Comparison of ENCODE assay signal across 10 mouse cellular contexts in the genomic region with DNA sequence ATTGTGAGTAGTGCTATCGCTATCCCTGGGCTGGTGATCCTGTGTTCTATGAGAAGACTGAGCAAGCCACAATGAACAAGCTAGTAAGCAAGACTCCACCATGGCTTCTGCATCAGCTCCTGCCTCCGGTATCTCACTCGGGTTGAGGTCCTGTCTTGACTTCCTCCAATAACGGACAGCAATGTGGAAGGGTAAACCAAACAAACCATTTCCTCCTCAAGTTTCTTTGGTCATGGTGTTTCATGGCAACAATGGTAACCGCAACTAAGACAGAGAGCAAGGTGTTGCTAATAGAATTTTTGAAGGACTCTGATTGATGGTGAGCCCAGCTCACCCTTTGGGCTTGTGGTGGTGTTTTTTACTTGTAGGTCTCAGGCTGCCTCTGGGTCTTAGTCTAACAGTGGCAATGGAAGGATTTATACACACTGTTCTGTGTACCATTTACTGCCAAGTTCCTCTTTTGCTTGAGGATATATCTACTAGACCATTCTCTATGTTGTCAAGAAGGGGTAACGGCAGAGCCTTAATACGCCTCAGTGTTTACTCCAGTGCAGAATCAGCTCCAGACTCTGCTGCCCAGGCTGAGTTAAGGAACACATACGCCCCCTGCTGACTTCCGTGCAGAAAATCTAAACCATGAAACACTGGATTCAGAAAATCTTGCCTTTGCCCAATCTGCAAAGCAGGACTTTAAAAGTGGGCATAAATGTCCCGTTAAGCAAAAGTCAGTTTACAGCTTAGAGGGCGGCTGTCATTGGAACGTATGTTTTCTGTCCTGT. TPM values are rescaled to one million over a fixed set of nuclear protein-coding genes. Genes with fewer than 3 reads are reported as not detected.
A peak's percentile ranks its signal among the peaks of the same experiment; 100 is the strongest.
DNase-seq lines count a peak whose midpoint lies in the region; ATAC-seq and TF ChIP-seq lines count a peak whose summit lies in the region.
"Had no signal": no experiment of that assay in that cellular context is flagged by ENCODE, and none has a peak within 500 bp of the region (broad histone marks: within the 10 kb centered on the region; RNA-seq: fewer than 3 reads in every experiment).

No protein-coding gene starts in this region.

- TF ChIP-seq CTCF in midbrain, postnatal 0 days (IDR thresholded peaks at IDR 0.05): peak; percentile 61
- TF ChIP-seq CTCF in cortical plate, adult 2 months (IDR thresholded peaks at IDR 0.05; ENCODE audit: extremely low read depth, insufficient read depth, low read length): peak; percentile 65

- no peak for TF ChIP-seq POLR2A in cortical plate, adult 2 months (IDR thresholded peaks at IDR 0.05; ENCODE audit: extremely low read depth, insufficient read depth, low read length)

- H3K9ac ChIP-seq in midbrain, postnatal 0 days (replicated peaks; ENCODE audit: low read length, poor library complexity, severe bottlenecking): no peak overlapping the region
- H3K9ac ChIP-seq in midbrain, embryonic 16.5 days (ENCODE audit: low read depth, low read length): no peak overlapping the region

- H3K36me3 ChIP-seq in midbrain, postnatal 0 days (ENCODE audit: insufficient read depth, low read length): no peaks in the 10 kb centered on the region
- no peaks in the 10 kb centered on the region for H3K36me3 ChIP-seq in midbrain, embryonic 10.5 days
- no peaks in the 10 kb centered on the region for H3K36me3 ChIP-seq in midbrain, embryonic 16.5 days (ENCODE audit: control insufficient read depth, insufficient read depth, low read length)
- H3K36me3 ChIP-seq: G1E had no signal

- no peaks in the 10 kb centered on the region for H3K9me3 ChIP-seq in midbrain, postnatal 0 days (ENCODE audit: low read length)
- no peaks in the 10 kb centered on the region for H3K9me3 ChIP-seq in midbrain, embryonic 10.5 days (replicated peaks)
- no peaks in the 10 kb centered on the region for H3K9me3 ChIP-seq in midbrain, embryonic 16.5 days (replicated peaks; ENCODE audit: control insufficient read depth, low read length, poor library complexity, severe bottlenecking)
- H3K9me3 ChIP-seq: G1E had no signal

- no peaks in the 10 kb centered on the region for H3K4me1 ChIP-seq in midbrain, postnatal 0 days (ENCODE audit: insufficient read depth, low read length)
- H3K4me1 ChIP-seq in midbrain, embryonic 10.5 days: 0 out of 2 replicates have a peak, but pooled peaks cover 4% of the 10 kb centered on the region
- H3K4me1 ChIP-seq in cortical plate, adult 2 months (ENCODE audit: control insufficient read depth, insufficient read depth, low read length): no peaks in the 10 kb centered on the region
- H3K4me1 ChIP-seq in midbrain, embryonic 16.5 days (ENCODE audit: control insufficient read depth, insufficient read depth, low read length): no peaks in the 10 kb centered on the region

- no peak overlapping the region for H3K4me3 ChIP-seq in midbrain, postnatal 0 days (ENCODE audit: low read depth, low read length)
- no peak overlapping the region for H3K4me3 ChIP-seq in midbrain, embryonic 10.5 days
- H3K4me3 ChIP-seq in cortical plate, adult 2 months (ENCODE audit: insufficient read depth, low read length): no peak overlapping the region
- H3K4me3 ChIP-seq in midbrain, embryonic 16.5 days (ENCODE audit: low read depth, low read length): no peak overlapping the region

- no peak for ATAC-seq in midbrain, postnatal 0 days (ENCODE audit: low FRiP score)
- no peak for ATAC-seq in midbrain, embryonic 16.5 days

- DNase-seq in cerebellum, postnatal 14 days: peak; percentile 59 to 66
- no peak for DNase-seq in cerebellum, adult 11 months
- peak; percentile 51 for DNase-seq in midbrain, postnatal 0 days (ENCODE audit: low spot score)
- DNase-seq in midbrain, embryonic 10.5 days (ENCODE audit: low spot score): no peak
- DNase-seq in left cerebral cortex, postnatal 25 days (ENCODE audit: low spot score in 2 of 2): peak; percentile 54 to 66
- DNase-seq in right cerebral cortex, postnatal 25 days: peak; percentile 44

- H3K4me2 ChIP-seq in midbrain, postnatal 0 days (ENCODE audit: low read depth, low read length, poor library complexity, severe bottlenecking): no peak overlapping the region
- no peak overlapping the region for H3K4me2 ChIP-seq in midbrain, embryonic 16.5 days (ENCODE audit: low read length)

- H3K27me3 ChIP-seq in midbrain, postnatal 0 days (ENCODE audit: insufficient read depth, low read length): no peaks in the 10 kb centered on the region
- no peaks in the 10 kb centered on the region for H3K27me3 ChIP-seq in midbrain, embryonic 10.5 days (ENCODE audit: low read depth, poor library complexity, severe bottlenecking)
- H3K27me3 ChIP-seq in midbrain, embryonic 16.5 days (ENCODE audit: control insufficient read depth, insufficient read depth, low read depth, low read length): no peaks in the 10 kb centered on the region

- intact Hi-C loops in left cerebral cortex, postnatal 25 days (cut with DNase I): loop anchor here (1.0 kb wide), 1 partner anchor 123 kb away; no protein-coding TSS in a partner anchor

- no peak overlapping the region for H3K27ac ChIP-seq in midbrain, postnatal 0 days (ENCODE audit: low read depth, low read length)
- no peak overlapping the region for H3K27ac ChIP-seq in midbrain, embryonic 10.5 days (replicated peaks)
- no peak overlapping the region for H3K27ac ChIP-seq in cortical plate, adult 2 months (ENCODE audit: insufficient read depth, low read length)
- H3K27ac ChIP-seq in midbrain, embryonic 16.5 days (ENCODE audit: low read length): no peak overlapping the region

- WGBS in midbrain, postnatal 0 days: 66% methylated on average over 12 of the region's 12 CpGs
- WGBS in midbrain, embryonic 10.5 days: 68% methylated on average over 12 of the region's 12 CpGs
- 67% methylated on average over 12 of the region's 12 CpGs for WGBS in midbrain, embryonic 16.5 days

RNA-seq across cellular contexts. Expression of gene Ptpn5, which starts 12.7 kb away (rescaled TPM):
- 114 and 124 TPM in 2 replicates for total RNA-seq in midbrain, postnatal 0 days (2014; rRNA removed)
- 187 and 195 TPM in 2 replicates for polyA plus RNA-seq in midbrain, postnatal 0 days (2015; fragmentation: Nextera tagmentation; extraction: Ambion mirVana)
- polyA plus RNA-seq in midbrain, embryonic 10.5 days (2016; fragmentation: Nextera tagmentation; extraction: Ambion mirVana): 6.6 and 17.6 TPM in 2 replicates
- polyA plus RNA-seq in cortical plate, adult 2 months (2012; rRNA removed): 205 and 221 TPM in 2 replicates
- 100 to 1,000 TPM; 150 to 173 TPM for total RNA-seq in left cerebral cortex, postnatal 25 days (2021)
- 179 and 194 TPM in 2 replicates for polyA plus RNA-seq in midbrain, embryonic 16.5 days (2015; fragmentation: Nextera tagmentation; extraction: Ambion mirVana)
- total RNA-seq: heart, adult 18-20 months had no signal
- polyA plus RNA-seq: G1E had no signal

RNA-seq across cellular contexts. Expression of gene Mrgpra6, which starts 58.5 kb away (rescaled TPM):
- not detected in 2 replicates for total RNA-seq in midbrain, postnatal 0 days (2014; rRNA removed)
- not detected in 2 replicates for polyA plus RNA-seq in midbrain, postnatal 0 days (2015; fragmentation: Nextera tagmentation; extraction: Ambion mirVana)
- polyA plus RNA-seq in midbrain, embryonic 10.5 days (2016; fragmentation: Nextera tagmentation; extraction: Ambion mirVana): not detected in 2 replicates
- not detected in 2 replicates for polyA plus RNA-seq in cortical plate, adult 2 months (2012; rRNA removed)
- total RNA-seq in left cerebral cortex, postnatal 25 days (2021): not detected
- polyA plus RNA-seq in midbrain, embryonic 16.5 days (2015; fragmentation: Nextera tagmentation; extraction: Ambion mirVana): not detected in 2 replicates
- total RNA-seq: G1E; heart, adult 18-20 months had no signal
- polyA plus RNA-seq: G1E had no signal

Comparison
In these comparisons a context has a peak if more than half of its experiments do, and no peak if none do; other contexts are left out.
1. DNase-seq: peak in cerebellum, postnatal 14 days (2 of 2), midbrain, postnatal 0 days (single experiment), left cerebral cortex, postnatal 25 days (2 of 2) and right cerebral cortex, postnatal 25 days (single experiment); none in cerebellum, adult 11 months (single experiment) and midbrain, embryonic 10.5 days (single experiment).